Mouse (Mus musculus) liver, adult 2 months (tissue): ENCODE measurements around the gene Akap9. TPM values are rescaled to one million over a fixed set of nuclear protein-coding genes. Genes with fewer than 3 reads are reported as not detected.
A peak's percentile ranks its signal among the peaks of the same experiment; 100 is the strongest.
"Not testable (repeated sequence)": the region's sequence is repeated elsewhere in the genome, so short reads cannot be mapped to it uniquely, and the experiment has no call there.

Experiments used
- DNase-seq: peaks from one replicate; pipeline ENCODE4 v3.0.0-alpha.2; 2011; ENCODE audit warnings: low read depth, low spot score; ENCODE audit errors: extremely low read depth
- H3K27ac ChIP-seq: fragments of 200-500 bp; replicated peaks from 2 replicates; pipeline ENCODE4 v1.5.1; 2012; ENCODE audit warnings: low read depth, mild to moderate bottlenecking, control low read depth, inconsistent platforms, low read length; ENCODE audit not compliant: insufficient read depth
- H3K27me3 ChIP-seq: fragments of 200-500 bp; 2 replicates; pipeline ENCODE4 v1.6.1; 2012; ENCODE audit warnings: mild to moderate bottlenecking, moderate library complexity, low read length, inconsistent platforms; ENCODE audit not compliant: control insufficient read depth, insufficient read depth
- H3K36me3 ChIP-seq: fragments of 200-500 bp; 2 replicates; pipeline ENCODE4 v1.6.1; 2012; ENCODE audit warnings: low read length, inconsistent platforms; ENCODE audit not compliant: control insufficient read depth, insufficient read depth
- H3K4me1 ChIP-seq: fragments of 200-500 bp; 2 replicates; pipeline ENCODE4 v1.6.1; 2011; ENCODE audit warnings: low read length; ENCODE audit not compliant: control insufficient read depth, insufficient read depth
- H3K4me3 ChIP-seq: fragments of 200-500 bp; 2 replicates; pipeline ENCODE4 v1.5.1; 2011; ENCODE audit warnings: low read depth, mild to moderate bottlenecking, control low read depth, low read length, moderate library complexity; ENCODE audit not compliant: insufficient read depth
- H3K79me2 ChIP-seq: fragments of 200-500 bp; 2 replicates; pipeline ENCODE4 v1.6.1; 2012; ENCODE audit warnings: inconsistent platforms, mild to moderate bottlenecking, low read length, moderate library complexity; ENCODE audit not compliant: control insufficient read depth, insufficient read depth
- H3K9ac ChIP-seq: fragments of 200-500 bp; 2 replicates; pipeline ENCODE4 v1.6.1; 2012; ENCODE audit warnings: low read depth, mild to moderate bottlenecking, control low read depth, inconsistent platforms, low read length
- CTCF ChIP-seq: fragments of 200-500 bp; IDR thresholded peaks from 2 replicates; pipeline ENCODE4 v1.5.1; 2011; ENCODE audit warnings: low read depth, low read length, control low read depth
- POLR2A ChIP-seq: fragments of 200-500 bp; IDR thresholded peaks from 2 replicates; pipeline ENCODE4 v1.6.1; 2011; ENCODE audit warnings: low read length, control low read depth; ENCODE audit not compliant: insufficient read depth; ENCODE audit errors: extremely low read depth
- WGBS: fragments of 180-500 bp; shearing (Covaris S2); methylation state at CpG from one replicate; pipeline ENCODE4 v1.1.7; 2018; 5-methylcytosine and 5-hydroxymethylcytosine counted together
- polyA plus RNA-seq: library from polyadenylated mRNA; depleted of rRNA; stranded (reverse); fragments of >200 nt; gene quantifications from 2 replicates; pipeline ENCODE4 v1.2.3, GENCODE M21; 2012; rRNA removed
- total RNA-seq: library from RNA; depleted of rRNA; stranded (reverse); fragments of >200 nt; gene quantifications from 2 replicates; pipeline ENCODE4 v1.2.3, GENCODE M21; 2014; rRNA removed

Akap9 gene
- 37.7 and 45.9 TPM in 2 replicates for total RNA-seq
- 3.0 and 4.7 TPM in 2 replicates for polyA plus RNA-seq

GRCm38 (mm10) chr5:3927801-3928689, at the start of gene Akap9:
Gene Akap9, plus strand, starts transcription at chr5:3928054.
- TF ChIP-seq POLR2A (peak; percentile 40; the same call in 1 of the 2 replicates), CTCF (no peak)

GRCm38 (mm10) chr5:3886862-3887261, 41.0 kb upstream of the Akap9 start:
- not testable (repeated sequence) for DNase-seq, H3K27me3 ChIP-seq, H3K4me3 ChIP-seq, H3K27ac ChIP-seq, H3K9ac ChIP-seq, H3K4me1 ChIP-seq, H3K79me2 ChIP-seq, H3K36me3 ChIP-seq
- 80% methylated on average over 7 of the region's 7 CpGs for WGBS

More at GRCm38 (mm10) chr5:3927801-3928689, at the start of gene Akap9:
- peak; percentile 50 for DNase-seq
- Histone ChIP-seq H3K4me1 (peaks cover 9% of the 10 kb centered on the region), H3K27me3 (no peaks in the 10 kb centered on the region), H3K36me3 (no peaks in the 10 kb centered on the region), H3K27ac (peak within 1 kb of the TSS; percentile 99), H3K9ac (peak within 1 kb of the TSS; percentile 99), H3K79me2 (peaks cover 24% of the 10 kb centered on the region), H3K4me3 (peak within 1 kb of the TSS; percentile 100)
- 2% methylated on average over 75 of the region's 82 CpGs for WGBS

GRCm38 (mm10) chr5:3889201-3889600, 38.7 kb upstream of the Akap9 start:
- H3K9ac ChIP-seq = no peak overlapping the region
- no peak overlapping the region for H3K4me3 ChIP-seq
- H3K27ac ChIP-seq = no peak overlapping the region

GRCm38 (mm10) chr5:3893459-3894293, 34.2 kb upstream of the Akap9 start, which contains the start of gene Mterf1a:
Gene Mterf1a, minus strand, starts transcription at chr5:3893933.
- H3K4me1 ChIP-seq, H3K36me3 ChIP-seq, H3K9ac ChIP-seq, H3K79me2 ChIP-seq, H3K27me3 ChIP-seq, H3K27ac ChIP-seq: not testable (repeated sequence)
- 0% methylated on average over 10 of the region's 47 CpGs for WGBS
- DNase-seq = peak; percentile 15
- H3K4me3 ChIP-seq = peak within 1 kb of the TSS; percentile 54; the same call in 1 of the 2 replicates

More at GRCm38 (mm10) chr5:3889201-3889600, 38.7 kb upstream of the Akap9 start:
- DNase-seq = no peak
- Histone ChIP-seq H3K36me3 (no peaks in the 10 kb centered on the region), H3K27me3 (no peaks in the 10 kb centered on the region), H3K79me2 (no peaks in the 10 kb centered on the region), H3K4me1 (no peaks in the 10 kb centered on the region; the same call in 1 of the 2 replicates)
- TF ChIP-seq POLR2A = no peak
- no peak for TF ChIP-seq CTCF

- H3K4me1 ChIP-seq, H3K27me3 ChIP-seq, H3K36me3 ChIP-seq, H3K9ac ChIP-seq, H3K4me3 ChIP-seq, H3K79me2 ChIP-seq, DNase-seq, H3K27ac ChIP-seq: not testable (repeated sequence)
- WGBS = 97% methylated on average over 4 of the region's 4 CpGs
These were observed 33.6 kb upstream of the Akap9 start for GRCm38 (mm10) chr5:3894294-3894619.

- WGBS = 66% methylated on average over 2 of the region's 2 CpGs
- Histone ChIP-seq H3K4me3 (no peak overlapping the region), H3K36me3 (no peaks in the 10 kb centered on the region), H3K27me3 (no peaks in the 10 kb centered on the region), H3K9ac (no peak overlapping the region), H3K27ac (no peak overlapping the region), H3K4me1 (no peaks in the 10 kb centered on the region), H3K79me2 (no peaks in the 10 kb centered on the region)
- DNase-seq = no peak
- no peak for TF ChIP-seq CTCF
- TF ChIP-seq POLR2A = no peak
These were observed 22.4 kb upstream of the Akap9 start for GRCm38 (mm10) chr5:3905471-3905870.
